Mouse (Mus musculus): Measurements from ENCODE around the gene Fgd4.

The Fgd4 gene

GRCm38 (mm10) chr16:16600461-16600860 is at the start of gene Fgd4:
Gene Fgd4 (minus strand): TSS chr16:16600549.
- DNase-seq (ENCODE audit: low read depth, low spot score), result no peak

- no peak for DNase-seq (ENCODE audit: low read depth, low spot score)
These were observed 44.8 kb upstream of the Fgd4 start for GRCm38 (mm10) chr16:16645148-16645547.

GRCm38 (mm10) chr16:16633730-16634129 is 33.4 kb upstream of the Fgd4 start:
- DNase-seq (ENCODE audit: low read depth, low spot score), result no peak

GRCm38 (mm10) chr16:16599586-16600401 is 555 bp downstream of the Fgd4 start:
- DNase-seq (ENCODE audit: low read depth, low spot score), result no peak

- DNase-seq (ENCODE audit: low read depth, low spot score), result no peak
These were observed 3.8 kb downstream of the Fgd4 start for GRCm38 (mm10) chr16:16596582-16596981.

- no peak for DNase-seq (ENCODE audit: low read depth, low spot score)
These were observed 7.7 kb downstream of the Fgd4 start for GRCm38 (mm10) chr16:16592622-16593021.

GRCm38 (mm10) chr16:16584409-16585032 is 15.8 kb downstream of the Fgd4 start:
- no peak for DNase-seq (ENCODE audit: low read depth, low spot score)

GRCm38 (mm10) chr16:16576556-16576955 is 23.8 kb downstream of the Fgd4 start:
- no peak for DNase-seq (ENCODE audit: low read depth, low spot score)

- no peak for DNase-seq (ENCODE audit: low read depth, low spot score)
These were observed 25.8 kb downstream of the Fgd4 start for GRCm38 (mm10) chr16:16574508-16574907.

GRCm38 (mm10) chr16:16573167-16573566 is 27.2 kb downstream of the Fgd4 start:
- DNase-seq (ENCODE audit: low read depth, low spot score), result no peak

GRCm38 (mm10) chr16:16571356-16571755 is 29.0 kb downstream of the Fgd4 start:
- DNase-seq (ENCODE audit: low read depth, low spot score), result no peak

GRCm38 (mm10) chr16:16566786-16567185 is 33.6 kb downstream of the Fgd4 start:
- no peak for DNase-seq (ENCODE audit: low read depth, low spot score)

- no peak for DNase-seq (ENCODE audit: low read depth, low spot score)
These were observed 34.1 kb downstream of the Fgd4 start for GRCm38 (mm10) chr16:16566215-16566614.

- no peak for DNase-seq (ENCODE audit: low read depth, low spot score)
These were observed 34.6 kb downstream of the Fgd4 start for GRCm38 (mm10) chr16:16565786-16566185.

GRCm38 (mm10) chr16:16560718-16561117 is 39.6 kb downstream of the Fgd4 start:
- no peak for DNase-seq (ENCODE audit: low read depth, low spot score)

GRCm38 (mm10) chr16:16559878-16560531 is 40.3 kb downstream of the Fgd4 start:
- no peak for DNase-seq (ENCODE audit: low read depth, low spot score)

GRCm38 (mm10) chr16:16559016-16559877 is 41.1 kb downstream of the Fgd4 start:
- no peak for DNase-seq (ENCODE audit: low read depth, low spot score)

GRCm38 (mm10) chr16:16557738-16558137 is 42.6 kb downstream of the Fgd4 start:
- no peak for DNase-seq (ENCODE audit: low read depth, low spot score)

- no peak for DNase-seq (ENCODE audit: low read depth, low spot score)
These were observed 46.3 kb downstream of the Fgd4 start for GRCm38 (mm10) chr16:16554098-16554497.

GRCm38 (mm10) chr16:16552197-16552596 is 48.2 kb downstream of the Fgd4 start:
- DNase-seq (ENCODE audit: low read depth, low spot score), result no peak

GRCm38 (mm10) chr16:16549105-16549504 is 51.2 kb downstream of the Fgd4 start:
- no peak for DNase-seq (ENCODE audit: low read depth, low spot score)

- DNase-seq (ENCODE audit: low read depth, low spot score), result no peak
These were observed 53.7 kb downstream of the Fgd4 start for GRCm38 (mm10) chr16:16546657-16547056.

Measured in c-Kit-negative CD71-positive TER-119-positive erythroid progenitor cells, embryonic 14.5 days (primary cell).